Mouse (Mus musculus) monocyte, adult 5-6 weeks (primary cell): Measurements from ENCODE around the gene Smim15. TPM values are rescaled to one million over a fixed set of nuclear protein-coding genes. Genes with fewer than 3 reads are reported as not detected.

ENCODE experiments used
- ATAC-seq: fragments of 153-309, 156-312 bp; replicated peaks from 2 replicates; pipeline ENCODE4 v1.8.0; 2017; ENCODE audit warnings: mild to moderate bottlenecking; ENCODE audit not compliant: low TSS enrichment, insufficient number of reproducible peaks, severe bottlenecking, poor library complexity, low FRiP score
- total RNA-seq: library from RNA; stranded (forward); fragments of 200-1000, 200-491, 200-594 nt; gene quantifications from 3 replicates; pipeline ENCODE4 v1.2.3, GENCODE M21; 2017

Smim15 gene
- total RNA-seq, 1 experiment from 2014 or later, result 177 TPM

- ATAC-seq, result no peak
These were observed 16.1 kb downstream of the Smim15 start for GRCm38 (mm10) chr13:108060286-108060885.

GRCm38 (mm10) chr13:108060936-108061578, 16.8 kb downstream of the Smim15 start:
- ATAC-seq, result no peak

GRCm38 (mm10) chr13:108062900-108063299, 18.7 kb downstream of the Smim15 start:
- ATAC-seq, result no peak

GRCm38 (mm10) chr13:108063374-108064134, 19.3 kb downstream of the Smim15 start:
- ATAC-seq, result no peak

GRCm38 (mm10) chr13:108064331-108064730, 20.1 kb downstream of the Smim15 start:
- no peak for ATAC-seq

- ATAC-seq, result no peak
These were observed 21.8 kb downstream of the Smim15 start for GRCm38 (mm10) chr13:108066021-108066420.

GRCm38 (mm10) chr13:108069151-108069550, 24.9 kb downstream of the Smim15 start:
- ATAC-seq, result no peak

- no peak for ATAC-seq
These were observed 25.9 kb downstream of the Smim15 start for GRCm38 (mm10) chr13:108070171-108070570.

GRCm38 (mm10) chr13:108077476-108077875, 33.2 kb downstream of the Smim15 start:
- ATAC-seq, result no peak

- no peak for ATAC-seq
These were observed 33.7 kb downstream of the Smim15 start for GRCm38 (mm10) chr13:108077901-108078300.

GRCm38 (mm10) chr13:108084086-108084485, 39.8 kb downstream of the Smim15 start:
- no peak for ATAC-seq

- no peak for ATAC-seq
These were observed 41.8 kb downstream of the Smim15 start for GRCm38 (mm10) chr13:108086036-108086435.

- ATAC-seq, result no peak
These were observed 42.5 kb downstream of the Smim15 start for GRCm38 (mm10) chr13:108086724-108087123.

GRCm38 (mm10) chr13:108092290-108092689, 48.0 kb downstream of the Smim15 start:
- no peak for ATAC-seq

GRCm38 (mm10) chr13:108094681-108095080, 50.4 kb downstream of the Smim15 start:
- no peak for ATAC-seq

GRCm38 (mm10) chr13:108095617-108096016, 51.4 kb downstream of the Smim15 start:
- no peak for ATAC-seq

GRCm38 (mm10) chr13:108096446-108096845, 52.2 kb downstream of the Smim15 start:
- ATAC-seq, result no peak
